Mouse (Mus musculus): Measurements from ENCODE around the gene Npas3. TPM values are rescaled to one million over a fixed set of nuclear protein-coding genes. Genes with fewer than 3 reads are reported as not detected.

Npas3 gene
- polyA plus RNA-seq, 1 experiment: not detected

GRCm38 (mm10) chr12:54052939-54053338, 804.5 kb downstream of the Npas3 start:
- TF ChIP-seq POLR2A (IDR thresholded peaks at IDR 0.05; ENCODE audit: insufficient read depth, low read depth, low read length) (no peak), CTCF (IDR thresholded peaks at IDR 0.05; ENCODE audit: insufficient read depth, low read depth, low read length) (no peak)
- no peaks in the 10 kb centered on the region for H3K4me1 ChIP-seq (ENCODE audit: control insufficient read depth, insufficient read depth, low read length)

GRCm38 (mm10) chr12:54053598-54053997, 805.1 kb downstream of the Npas3 start:
- no peaks in the 10 kb centered on the region for H3K4me1 ChIP-seq (ENCODE audit: control insufficient read depth, insufficient read depth, low read length)
- TF ChIP-seq CTCF (IDR thresholded peaks at IDR 0.05; ENCODE audit: insufficient read depth, low read depth, low read length): no peak
- TF ChIP-seq POLR2A (IDR thresholded peaks at IDR 0.05; ENCODE audit: insufficient read depth, low read depth, low read length): no peak
- WGBS: 77% methylated on average over 6 of the region's 6 CpGs

More at GRCm38 (mm10) chr12:54052939-54053338, 804.5 kb downstream of the Npas3 start:
- 74% methylated on average over 3 of the region's 3 CpGs for WGBS
- H3K27ac ChIP-seq (ENCODE audit: insufficient read depth, low read depth, low read length): no peak overlapping the region
- no peak overlapping the region for H3K4me3 ChIP-seq (ENCODE audit: insufficient read depth, low read depth, low read length)

GRCm38 (mm10) chr12:54060732-54061131, 812.3 kb downstream of the Npas3 start:
- no peak for TF ChIP-seq POLR2A (IDR thresholded peaks at IDR 0.05; ENCODE audit: insufficient read depth, low read depth, low read length)
- peak; percentile 90 for TF ChIP-seq CTCF (IDR thresholded peaks at IDR 0.05; ENCODE audit: insufficient read depth, low read depth, low read length)
- 13% methylated on average over 8 of the region's 8 CpGs for WGBS
- H3K27ac ChIP-seq (ENCODE audit: insufficient read depth, low read depth, low read length): no peak overlapping the region
- H3K4me3 ChIP-seq (ENCODE audit: insufficient read depth, low read depth, low read length): no peak overlapping the region
- no peaks in the 10 kb centered on the region for H3K4me1 ChIP-seq (ENCODE audit: control insufficient read depth, insufficient read depth, low read length)

More at GRCm38 (mm10) chr12:54053598-54053997, 805.1 kb downstream of the Npas3 start:
- Histone ChIP-seq H3K27ac (ENCODE audit: insufficient read depth, low read depth, low read length) (no peak overlapping the region), H3K4me3 (ENCODE audit: insufficient read depth, low read depth, low read length) (no peak overlapping the region)

DNA sequence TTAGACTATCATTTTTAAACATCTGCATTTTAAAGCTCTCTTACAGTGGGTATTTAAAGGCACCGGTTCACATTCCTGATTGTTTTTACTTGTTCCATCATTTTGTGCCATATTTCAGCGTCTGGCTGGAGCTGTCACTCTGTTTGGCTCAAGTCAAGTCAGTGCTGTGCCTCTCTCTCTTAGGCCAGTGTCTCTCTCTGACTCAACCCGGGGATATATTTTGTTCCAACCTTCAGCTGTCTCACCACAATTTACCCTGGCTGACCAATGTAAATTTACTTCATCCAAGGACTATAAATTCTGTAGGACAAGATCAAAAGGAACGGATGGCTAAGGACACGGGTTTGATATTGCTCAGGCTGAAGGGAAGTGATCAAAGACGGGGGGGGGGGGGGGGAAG, 812.7 kb downstream of the Npas3 start:
- Histone ChIP-seq H3K4me1 (ENCODE audit: control insufficient read depth, insufficient read depth, low read length) (no peaks in the 10 kb centered on the region), H3K27ac (ENCODE audit: insufficient read depth, low read depth, low read length) (no peak overlapping the region), H3K4me3 (ENCODE audit: insufficient read depth, low read depth, low read length) (no peak overlapping the region)
- TF ChIP-seq CTCF (IDR thresholded peaks at IDR 0.05; ENCODE audit: insufficient read depth, low read depth, low read length): no peak
- no peak for TF ChIP-seq POLR2A (IDR thresholded peaks at IDR 0.05; ENCODE audit: insufficient read depth, low read depth, low read length)
- WGBS: 67% methylated on average over 6 of the region's 6 CpGs

GRCm38 (mm10) chr12:54064986-54065385, 816.5 kb downstream of the Npas3 start:
- Histone ChIP-seq H3K4me3 (ENCODE audit: insufficient read depth, low read depth, low read length) (no peak overlapping the region), H3K27ac (ENCODE audit: insufficient read depth, low read depth, low read length) (no peak overlapping the region), H3K4me1 (ENCODE audit: control insufficient read depth, insufficient read depth, low read length) (peaks cover 8% of the 10 kb centered on the region; the same call in 1 of the 2 replicates)
- no peak for TF ChIP-seq CTCF (IDR thresholded peaks at IDR 0.05; ENCODE audit: insufficient read depth, low read depth, low read length)
- no peak for TF ChIP-seq POLR2A (IDR thresholded peaks at IDR 0.05; ENCODE audit: insufficient read depth, low read depth, low read length)
- WGBS: 90% methylated on average over 16 of the region's 16 CpGs

DNA sequence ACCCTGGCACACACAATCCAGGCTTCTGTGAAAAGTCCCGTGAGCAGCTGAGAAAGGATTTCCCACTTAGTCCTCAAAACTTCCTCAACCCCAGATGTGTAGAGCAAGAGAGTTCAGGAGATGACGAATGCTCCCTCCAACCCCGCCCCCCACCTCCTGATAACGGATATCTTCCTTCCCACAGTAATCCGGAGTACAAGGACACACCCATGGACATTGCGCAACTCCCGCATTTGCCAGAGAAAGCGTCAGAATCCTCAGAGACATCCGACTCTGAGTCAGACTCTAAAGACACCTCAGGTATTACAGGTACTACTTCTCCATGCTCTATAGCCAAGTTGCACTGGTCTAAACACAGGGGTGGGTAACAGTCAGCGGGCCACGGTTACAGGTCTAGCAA, 817.1 kb downstream of the Npas3 start:
- TF ChIP-seq POLR2A (IDR thresholded peaks at IDR 0.05; ENCODE audit: insufficient read depth, low read depth, low read length) (no peak), CTCF (IDR thresholded peaks at IDR 0.05; ENCODE audit: insufficient read depth, low read depth, low read length) (no peak)
- Histone ChIP-seq H3K27ac (ENCODE audit: insufficient read depth, low read depth, low read length) (no peak overlapping the region), H3K4me3 (ENCODE audit: insufficient read depth, low read depth, low read length) (no peak overlapping the region), H3K4me1 (ENCODE audit: control insufficient read depth, insufficient read depth, low read length) (peaks cover 8% of the 10 kb centered on the region; the same call in 1 of the 2 replicates)
- WGBS: 84% methylated on average over 11 of the region's 11 CpGs

DNA sequence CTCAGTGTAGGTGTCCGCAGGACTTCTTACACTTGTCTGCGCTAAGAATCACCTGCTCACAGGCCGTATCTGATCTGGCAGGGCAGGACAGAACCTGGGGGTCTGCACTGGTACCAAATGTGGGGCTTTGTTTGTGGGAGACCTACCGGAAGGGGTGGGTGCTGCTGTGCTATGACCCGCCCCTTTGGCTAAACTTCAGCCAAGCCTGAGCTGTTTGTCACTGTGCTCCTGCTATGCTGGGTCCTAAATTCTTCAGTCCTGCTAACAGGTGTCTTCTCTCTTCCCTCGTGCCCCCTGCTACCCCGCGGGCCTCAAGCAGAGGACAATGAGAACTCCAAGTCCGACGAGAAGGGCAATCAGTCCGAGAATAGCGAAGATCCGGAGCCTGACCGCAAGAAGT, 818.9 kb downstream of the Npas3 start:
- Histone ChIP-seq H3K4me1 (ENCODE audit: control insufficient read depth, insufficient read depth, low read length) (peaks cover 8% of the 10 kb centered on the region; the same call in 1 of the 2 replicates), H3K4me3 (ENCODE audit: insufficient read depth, low read depth, low read length) (no peak overlapping the region), H3K27ac (ENCODE audit: insufficient read depth, low read depth, low read length) (no peak overlapping the region)
- TF ChIP-seq CTCF (IDR thresholded peaks at IDR 0.05; ENCODE audit: insufficient read depth, low read depth, low read length) (no peak), POLR2A (IDR thresholded peaks at IDR 0.05; ENCODE audit: insufficient read depth, low read depth, low read length) (no peak)
- WGBS: 55% methylated on average over 14 of the region's 14 CpGs

DNA sequence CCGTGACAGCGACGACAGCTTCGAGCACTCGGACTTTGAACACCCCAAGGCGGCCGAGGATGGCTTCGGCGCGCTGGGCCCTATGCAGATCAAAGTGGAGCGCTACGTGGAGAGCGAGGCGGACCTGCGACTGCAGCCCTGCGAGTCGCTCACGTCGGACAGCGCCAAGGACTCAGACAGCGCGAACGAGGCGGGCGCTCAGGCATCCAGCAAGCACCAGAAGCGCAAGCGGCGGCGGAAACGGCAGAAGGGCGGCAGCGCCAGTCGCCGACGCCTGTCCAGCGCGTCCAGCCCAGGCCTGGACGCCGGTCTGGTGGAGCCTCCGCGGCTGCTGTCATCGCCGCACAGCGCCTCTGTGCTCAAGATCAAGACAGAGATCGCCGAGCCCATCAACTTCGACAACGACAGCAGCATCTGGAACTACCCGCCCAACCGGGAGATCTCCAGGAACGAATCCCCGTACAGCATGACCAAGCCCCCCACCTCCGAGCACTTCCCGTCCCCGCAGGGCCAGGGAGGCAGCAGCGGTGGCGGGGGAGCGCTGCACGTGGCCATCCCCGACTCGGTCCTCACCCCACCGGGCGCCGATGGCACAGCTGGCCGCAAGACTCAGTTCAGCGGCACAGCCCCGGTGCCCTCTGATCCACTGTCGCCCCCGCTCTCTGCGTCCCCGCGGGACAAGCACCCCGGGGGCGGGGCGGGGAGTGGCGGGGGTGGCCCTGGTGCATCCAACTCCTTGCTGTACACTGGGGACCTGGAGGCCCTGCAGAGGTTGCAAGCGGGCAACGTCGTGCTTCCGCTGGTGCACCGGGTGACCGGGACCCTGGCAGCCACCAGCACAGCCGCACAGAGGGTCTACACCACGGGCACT, 819.6 kb downstream of the Npas3 start:
- Histone ChIP-seq H3K4me1 (ENCODE audit: control insufficient read depth, insufficient read depth, low read length) (peaks cover 8% of the 10 kb centered on the region; the same call in 1 of the 2 replicates), H3K4me3 (ENCODE audit: insufficient read depth, low read depth, low read length) (peak overlapping the region; percentile 23)
- WGBS: 35% methylated on average over 84 of the region's 84 CpGs

GRCm38 (mm10) chr12:54068757-54069146, 820.3 kb downstream of the Npas3 start:
- WGBS: 87% methylated on average over 27 of the region's 27 CpGs
- TF ChIP-seq POLR2A (IDR thresholded peaks at IDR 0.05; ENCODE audit: insufficient read depth, low read depth, low read length) (no peak), CTCF (IDR thresholded peaks at IDR 0.05; ENCODE audit: insufficient read depth, low read depth, low read length) (no peak)
- no peak overlapping the region for H3K27ac ChIP-seq (ENCODE audit: insufficient read depth, low read depth, low read length)

More for the DNA sequence above, 819.6 kb downstream of the Npas3 start:
- no peak overlapping the region for H3K27ac ChIP-seq (ENCODE audit: insufficient read depth, low read depth, low read length)
- TF ChIP-seq CTCF (IDR thresholded peaks at IDR 0.05; ENCODE audit: insufficient read depth, low read depth, low read length): no peak
- TF ChIP-seq POLR2A (IDR thresholded peaks at IDR 0.05; ENCODE audit: insufficient read depth, low read depth, low read length): no peak

More at GRCm38 (mm10) chr12:54068757-54069146, 820.3 kb downstream of the Npas3 start:
- Histone ChIP-seq H3K4me1 (ENCODE audit: control insufficient read depth, insufficient read depth, low read length) (peaks cover 8% of the 10 kb centered on the region; the same call in 1 of the 2 replicates), H3K4me3 (ENCODE audit: insufficient read depth, low read depth, low read length) (no peak overlapping the region)

Measured in olfactory bulb, adult 2 months (tissue).